Comparison of ENCODE assay signal across 8 mouse cellular contexts in the genomic region with DNA sequence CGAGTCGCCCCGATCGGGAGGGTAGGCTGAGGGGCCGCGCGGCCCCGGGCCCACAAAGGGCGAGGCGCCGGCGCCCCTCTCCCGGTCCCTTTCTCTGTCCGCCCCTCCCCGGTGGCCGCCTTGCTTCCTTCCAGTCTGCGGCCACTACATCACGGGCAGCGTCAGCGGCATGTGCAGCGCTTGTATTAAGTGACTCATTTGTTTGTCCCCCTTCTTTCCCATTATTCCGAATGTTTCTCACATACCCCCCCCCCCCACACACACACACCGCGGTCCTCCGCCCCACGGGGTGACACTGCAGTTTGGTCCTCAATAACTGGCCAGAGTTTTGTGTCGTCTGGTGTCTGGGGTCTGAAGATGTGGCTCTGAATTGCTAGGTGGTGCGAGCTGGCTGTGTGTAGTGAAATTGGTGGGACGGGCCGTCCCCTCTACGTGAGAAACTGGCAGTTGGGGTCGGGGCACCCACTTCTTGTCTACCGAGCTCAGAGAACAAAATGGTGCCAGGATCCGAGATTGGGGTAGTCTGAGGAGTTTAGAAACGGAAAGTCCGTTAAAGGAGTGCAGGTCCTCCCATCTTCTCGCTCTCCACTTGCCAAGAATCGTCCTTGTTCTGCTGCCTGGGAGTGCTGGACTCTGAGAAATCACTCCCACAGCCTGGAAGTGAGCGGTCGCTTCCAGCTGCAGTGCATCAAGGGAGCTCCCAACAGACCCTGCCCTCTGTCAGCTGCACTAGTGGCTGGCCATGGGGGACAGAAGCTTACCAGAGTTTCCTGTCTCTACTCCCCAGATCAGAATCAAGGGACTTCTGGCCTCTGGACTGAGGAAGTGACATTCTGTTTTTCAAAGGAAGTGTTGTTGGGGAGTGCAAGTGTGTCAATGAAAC. TPM values are rescaled to one million over a fixed set of nuclear protein-coding genes. Genes with fewer than 3 reads are reported as not detected.
A peak's percentile ranks its signal among the peaks of the same experiment; 100 is the strongest.
DNase-seq lines count a peak whose midpoint lies in the region; ATAC-seq lines count a peak whose summit lies in the region.

No protein-coding gene starts in this region.

- peak overlapping the region; percentile 86 for H3K4me2 ChIP-seq in hindbrain, embryonic 16.5 days (ENCODE audit: low read length)

- ATAC-seq in hindbrain, embryonic 16.5 days: peak; percentile 60
- ATAC-seq in megakaryocyte-erythroid progenitor cell, adult 5-6 weeks (replicated peaks; ENCODE audit: low FRiP score, low TSS enrichment, poor library complexity, severe bottlenecking): peak; percentile 52

- intact Hi-C loops in left cerebral cortex, postnatal 36 days (cut with DNase I): no loop called here

- under 1% methylated on average over 35 of the region's 40 CpGs for WGBS in hindbrain, embryonic 16.5 days

- peaks cover 9% of the 10 kb centered on the region for H3K4me1 ChIP-seq in hindbrain, embryonic 16.5 days (ENCODE audit: control insufficient read depth, insufficient read depth, low read depth, low read length)

- peak overlapping the region; percentile 86 for H3K27ac ChIP-seq in hindbrain, embryonic 16.5 days (ENCODE audit: low read depth, low read length)

- peak; percentile 44 for DNase-seq in layer of hippocampus, adult 11-12 months (ENCODE audit: low spot score)
- DNase-seq in layer of hippocampus, adult 9-10 months (ENCODE audit: low spot score): no peak
- DNase-seq in cerebellum, postnatal 25 days: peak; percentile 23 to 31
- DNase-seq in gastrocnemius, adult 8-10 months (ENCODE audit: low spot score in 2 of 2): peak; percentile 40 to 52
- DNase-seq in left cerebral cortex, postnatal 36 days (ENCODE audit: low spot score in 2 of 2): peak; percentile 40 to 50
- DNase-seq in right cerebral cortex, postnatal 14 days: peak; percentile 29

- H3K36me3 ChIP-seq in hindbrain, embryonic 16.5 days (ENCODE audit: control insufficient read depth, insufficient read depth, low read length): no peaks in the 10 kb centered on the region

- H3K27me3 ChIP-seq in hindbrain, embryonic 16.5 days (replicated peaks; ENCODE audit: control insufficient read depth, insufficient read depth, low read length): no peaks in the 10 kb centered on the region

- no peaks in the 10 kb centered on the region for H3K9me3 ChIP-seq in hindbrain, embryonic 16.5 days (ENCODE audit: control insufficient read depth, low read length)

- H3K9ac ChIP-seq in hindbrain, embryonic 16.5 days (ENCODE audit: low read depth, low read length): peak overlapping the region; percentile 94

- H3K4me3 ChIP-seq in hindbrain, embryonic 16.5 days (ENCODE audit: low read length): peak overlapping the region; percentile 93

RNA-seq across cellular contexts. Expression of a gene that starts 1.1 kb away (rescaled TPM):
- 1 to 10 TPM; 3.6 to 7.0 (median 5.3) TPM for total RNA-seq in gastrocnemius, adult 8-10 months (2022)
- 14.1 and 17.7 TPM in 2 replicates for polyA plus RNA-seq in hindbrain, embryonic 16.5 days (2015; fragmentation: Nextera tagmentation; extraction: Ambion mirVana)
- total RNA-seq in left cerebral cortex, postnatal 36 days (2021): 10 to 100 TPM; 12.4 to 12.8 TPM
- total RNA-seq in megakaryocyte-erythroid progenitor cell, adult 5-6 weeks (2014; fragmentation: Nextera tagmentation): 5.2 TPM in 2 replicates
- 3.1 and 5.3 TPM in 2 replicates for total RNA-seq in megakaryocyte-erythroid progenitor cell, adult 5-6 weeks (2017)
